Mouse (Mus musculus): ENCODE measurements around the gene Cyp8b1.

Gene Cyp8b1

DNA sequence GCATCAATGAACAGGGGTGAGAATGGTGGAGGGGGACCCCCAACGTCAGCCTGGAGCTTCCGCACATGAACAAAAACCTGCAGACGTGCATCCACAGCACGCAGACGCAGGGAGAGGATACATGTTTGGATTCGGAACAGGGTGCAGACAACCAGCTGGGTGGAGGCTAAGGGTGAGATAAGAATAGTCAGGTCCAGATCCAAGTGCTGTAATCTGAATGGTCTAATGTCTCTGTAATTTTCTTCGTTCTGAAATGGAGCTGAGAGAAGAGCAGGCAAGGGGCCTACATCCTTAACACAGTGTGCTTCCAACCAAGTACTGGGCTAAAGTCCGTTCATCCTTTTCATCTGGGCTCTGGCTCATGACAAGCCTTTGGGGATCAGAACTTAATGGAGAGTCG, 24.8 kb downstream of the Cyp8b1 start:
- no peak for DNase-seq (ENCODE audit: low spot score)

DNA sequence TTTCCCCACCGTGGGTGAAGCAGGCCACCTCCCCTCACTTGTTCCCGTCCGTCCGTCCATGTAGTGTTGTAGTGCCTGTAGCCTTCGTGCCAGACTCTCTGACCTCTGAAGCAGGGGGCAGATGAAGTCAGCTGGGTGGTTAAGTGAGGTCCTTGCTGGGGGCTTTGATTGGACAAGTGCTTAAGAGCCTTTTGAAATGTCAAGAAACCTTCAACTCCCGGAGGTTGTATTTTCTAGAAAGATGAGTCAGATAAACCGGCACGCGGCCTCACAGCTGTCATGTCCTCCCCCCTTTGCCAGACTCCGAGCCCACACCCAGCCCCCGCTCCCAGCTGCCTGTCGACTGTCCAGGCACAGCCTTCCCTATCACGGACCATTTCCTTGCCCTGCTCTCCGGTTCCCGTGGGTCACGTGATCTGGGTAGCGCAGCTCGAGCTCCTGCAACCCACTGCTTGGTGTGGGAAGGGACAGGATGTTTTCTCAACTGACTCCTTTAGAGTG, 25.6 kb downstream of the Cyp8b1 start:
- peak; percentile 61 for DNase-seq (ENCODE audit: low spot score)

- DNase-seq (ENCODE audit: low spot score): no peak
Observed at GRCm38 (mm10) chr9:121889927-121890440, 26.1 kb downstream of the Cyp8b1 start.

GRCm38 (mm10) chr9:121882015-121882457, 34.1 kb downstream of the Cyp8b1 start:
- DNase-seq (ENCODE audit: low spot score): no peak

- DNase-seq (ENCODE audit: low spot score): no peak
Observed at GRCm38 (mm10) chr9:121881301-121881700, 34.8 kb downstream of the Cyp8b1 start.

GRCm38 (mm10) chr9:121880840-121881239, 35.3 kb downstream of the Cyp8b1 start:
- DNase-seq (ENCODE audit: low spot score): peak; percentile 66

DNA sequence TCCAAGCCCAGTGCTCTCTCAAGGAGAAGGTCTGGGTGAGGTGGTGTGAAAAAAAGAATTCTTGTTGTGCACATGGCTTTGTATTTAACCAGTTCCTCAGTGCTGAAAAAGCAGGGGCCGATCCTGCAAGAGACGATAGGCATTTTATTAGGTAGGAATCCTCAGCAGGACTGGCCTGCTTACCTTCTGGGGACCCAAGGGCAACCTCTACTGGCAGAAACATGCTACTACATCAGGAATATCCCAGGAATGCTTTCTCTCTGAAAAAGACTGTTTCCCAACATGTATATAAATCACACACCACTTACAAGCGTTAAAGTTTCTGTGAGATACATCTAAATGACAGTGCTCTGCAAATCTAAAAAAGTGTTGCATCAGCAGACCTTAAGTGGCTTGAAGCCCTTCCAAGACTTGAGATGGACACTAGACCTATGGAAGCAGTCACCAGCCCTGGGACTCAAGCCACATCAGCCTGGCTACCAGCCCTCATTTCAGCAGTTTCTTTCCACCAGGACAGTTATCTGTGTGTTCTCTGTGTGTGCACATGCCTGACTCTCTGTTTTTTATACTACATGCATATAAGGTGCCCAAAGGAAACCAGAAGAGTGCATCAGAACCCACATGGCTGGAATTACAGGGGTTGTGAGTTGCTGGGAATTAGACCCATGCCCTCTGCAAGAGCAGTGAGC, 38.9 kb downstream of the Cyp8b1 start:
- DNase-seq (ENCODE audit: low spot score): no peak

GRCm38 (mm10) chr9:121873578-121873977, 42.5 kb downstream of the Cyp8b1 start:
- DNase-seq (ENCODE audit: low spot score): no peak

- DNase-seq (ENCODE audit: low spot score): no peak
Observed at GRCm38 (mm10) chr9:121872062-121872683, 43.9 kb downstream of the Cyp8b1 start.

DNA sequence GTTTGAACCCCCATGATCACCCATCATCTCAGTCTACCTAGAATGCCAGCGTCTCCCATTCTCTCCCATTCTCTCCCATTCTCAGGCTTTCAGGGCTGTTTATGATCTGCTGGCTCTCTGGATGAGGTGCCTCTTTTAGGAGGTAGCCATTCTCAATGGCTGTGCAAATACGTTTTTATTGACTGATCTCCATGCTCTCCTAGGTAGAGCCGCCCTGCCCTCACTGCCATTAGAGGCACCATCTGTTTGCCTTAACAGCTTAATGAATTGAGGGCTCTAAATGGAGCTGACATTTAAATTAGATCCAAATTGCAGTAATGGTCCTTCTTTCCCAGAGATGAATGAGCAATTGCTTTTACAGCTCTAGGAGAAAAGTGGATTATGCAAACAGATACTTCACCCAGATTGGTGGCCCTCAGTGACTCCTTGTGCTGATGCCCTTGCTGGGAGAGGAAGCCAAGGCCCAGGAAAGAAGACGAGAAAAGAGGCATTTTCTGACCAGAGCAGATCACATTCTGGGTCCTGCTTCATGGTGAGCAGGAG, 46.1 kb downstream of the Cyp8b1 start:
- no peak for DNase-seq (ENCODE audit: low spot score)

- no peak for DNase-seq (ENCODE audit: low spot score)
Observed at GRCm38 (mm10) chr9:121869432-121869831, 46.7 kb downstream of the Cyp8b1 start.

- DNase-seq (ENCODE audit: low spot score): no peak
Observed at GRCm38 (mm10) chr9:121868236-121868635, 47.9 kb downstream of the Cyp8b1 start.

- no peak for DNase-seq (ENCODE audit: low spot score)
Observed at GRCm38 (mm10) chr9:121867632-121868031, 48.5 kb downstream of the Cyp8b1 start.

- DNase-seq (ENCODE audit: low spot score): no peak
Observed at GRCm38 (mm10) chr9:121865425-121866008, 50.6 kb downstream of the Cyp8b1 start.

DNA sequence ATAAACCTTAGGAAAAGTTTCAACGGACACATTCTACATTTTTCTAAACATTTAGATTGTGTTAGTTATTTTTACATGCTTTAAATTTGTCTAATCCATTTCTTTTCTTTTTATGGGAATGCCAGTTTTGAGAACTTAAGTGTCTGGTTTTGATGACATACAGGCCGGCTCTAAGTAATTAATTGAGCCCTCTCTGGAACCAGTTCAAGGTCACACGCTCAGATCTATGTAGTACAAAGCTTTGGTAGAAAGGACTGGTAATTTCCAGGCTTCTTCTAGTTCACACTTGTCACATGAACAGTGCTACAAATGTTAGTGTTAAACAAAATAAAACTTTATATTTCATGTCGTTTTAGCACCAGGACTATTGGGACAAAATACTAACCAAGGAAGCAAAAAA, 51.3 kb downstream of the Cyp8b1 start:
- DNase-seq (ENCODE audit: low spot score): no peak

Data from ovary, postnatal 36 days (tissue).